Mouse (Mus musculus) heart, embryonic 15.5 days (tissue): ENCODE results near the gene Nudt7. TPM values are rescaled to one million over a fixed set of nuclear protein-coding genes. Genes with fewer than 3 reads are reported as not detected.

Experiments used
- ATAC-seq: fragments of 200-750 bp; cut with Nextera tagmentation; replicated peaks from 2 replicates; pipeline ENCODE4 v1.8.0; 2017; ENCODE audit warnings: low read depth, moderate TSS enrichment; ENCODE audit not compliant: insufficient number of reproducible peaks, insufficient read depth, low FRiP score
- H3K27ac ChIP-seq: fragments of 300-500 bp; sonication (generic); 2 replicates; pipeline ENCODE4 v1.5.1; 2015; ENCODE audit warnings: mild to moderate bottlenecking, inconsistent platforms
- H3K27me3 ChIP-seq: fragments of 300-500 bp; sonication (generic); 2 replicates; pipeline ENCODE4 v1.6.1; 2015; ENCODE audit warnings: inconsistent platforms
- H3K36me3 ChIP-seq: fragments of 300-500 bp; sonication (generic); 2 replicates; pipeline ENCODE4 v1.6.1; 2015; ENCODE audit warnings: mild to moderate bottlenecking, inconsistent platforms
- H3K4me1 ChIP-seq: fragments of 300-500 bp; sonication (generic); replicated peaks from 2 replicates; pipeline ENCODE4 v1.6.1; 2015; ENCODE audit warnings: inconsistent platforms
- H3K4me2 ChIP-seq: fragments of 300-500 bp; sonication (generic); 2 replicates; pipeline ENCODE4 v1.6.1; 2015; ENCODE audit warnings: inconsistent platforms, mild to moderate bottlenecking, moderate library complexity
- H3K4me3 ChIP-seq: fragments of 300-500 bp; sonication (generic); 2 replicates; pipeline ENCODE4 v1.5.1; 2015; ENCODE audit warnings: mild to moderate bottlenecking, inconsistent platforms
- H3K9ac ChIP-seq: fragments of 300-500 bp; sonication (generic); 2 replicates; pipeline ENCODE4 v1.6.1; 2015; ENCODE audit warnings: mild to moderate bottlenecking, inconsistent platforms
- H3K9me3 ChIP-seq: fragments of 300-500 bp; sonication (generic); replicated peaks from 2 replicates; pipeline ENCODE4 v1.6.1; 2016; ENCODE audit warnings: inconsistent platforms
- WGBS: fragments of 180-500 bp; shearing (Covaris S2); methylation state at CpG from one replicate; pipeline ENCODE4 v1.1.7; 2015; ENCODE audit warnings: mixed read lengths; 5-methylcytosine and 5-hydroxymethylcytosine counted together
- polyA plus RNA-seq: library from polyadenylated mRNA; unstranded; fragments of >200 nt; fragmentation: Nextera tagmentation; extraction: Ambion mirVana; gene quantifications from 2 replicates; pipeline ENCODE4 v1.2.1, GENCODE M21; 2015

Gene Nudt7
- polyA plus RNA-seq, 1 experiment from 2014 or later, result 28.1 TPM

GRCm38 (mm10) chr8:114153311-114154045, 20.1 kb downstream of the Nudt7 start:
- ATAC-seq, result no peak
- Histone ChIP-seq H3K27ac (no peak overlapping the region), H3K27me3 (no peaks in the 10 kb centered on the region), H3K4me1 (0 out of 2 replicates have a peak, but pooled peaks cover 2% of the 10 kb centered on the region), H3K9ac (no peak overlapping the region), H3K4me2 (no peak overlapping the region), H3K36me3 (peaks cover 12% of the 10 kb centered on the region), H3K9me3 (no peaks in the 10 kb centered on the region), H3K4me3 (no peak overlapping the region)
- 74% methylated on average over 6 of the region's 6 CpGs for WGBS

- no peak for ATAC-seq
- 59% methylated on average over 2 of the region's 2 CpGs for WGBS
- H3K36me3 ChIP-seq, result no peaks in the 10 kb centered on the region
These were observed 25.2 kb downstream of the Nudt7 start for GRCm38 (mm10) chr8:114158586-114158985.

GRCm38 (mm10) chr8:114159666-114160065, 26.3 kb downstream of the Nudt7 start:
- no peak for ATAC-seq
- Histone ChIP-seq H3K9ac (no peak overlapping the region), H3K4me3 (no peak overlapping the region), H3K4me1 (0 out of 2 replicates have a peak, but pooled peaks cover 2% of the 10 kb centered on the region), H3K27me3 (no peaks in the 10 kb centered on the region), H3K4me2 (no peak overlapping the region), H3K9me3 (no peaks in the 10 kb centered on the region), H3K36me3 (no peaks in the 10 kb centered on the region), H3K27ac (no peak overlapping the region)
- WGBS, result 69% methylated on average over 3 of the region's 3 CpGs

More at GRCm38 (mm10) chr8:114158586-114158985, 25.2 kb downstream of the Nudt7 start:
- no peaks in the 10 kb centered on the region for H3K9me3 ChIP-seq
- 0 out of 2 replicates have a peak, but pooled peaks cover 2% of the 10 kb centered on the region for H3K4me1 ChIP-seq
- no peaks in the 10 kb centered on the region for H3K27me3 ChIP-seq
- no peak overlapping the region for H3K27ac ChIP-seq
- H3K9ac ChIP-seq, result no peak overlapping the region
- no peak overlapping the region for H3K4me2 ChIP-seq
- no peak overlapping the region for H3K4me3 ChIP-seq

GRCm38 (mm10) chr8:114163871-114164270, 30.5 kb downstream of the Nudt7 start:
- ATAC-seq, result no peak
- H3K27me3 ChIP-seq, result no peaks in the 10 kb centered on the region
- no peak overlapping the region for H3K4me2 ChIP-seq
- 78% methylated on average over 3 of the region's 3 CpGs for WGBS
- no peaks in the 10 kb centered on the region for H3K36me3 ChIP-seq
- no peaks in the 10 kb centered on the region for H3K9me3 ChIP-seq
- no peak overlapping the region for H3K27ac ChIP-seq
- no peaks in the 10 kb centered on the region for H3K4me1 ChIP-seq
- H3K4me3 ChIP-seq, result no peak overlapping the region
- no peak overlapping the region for H3K9ac ChIP-seq

- WGBS, result 83% methylated on average over 6 of the region's 6 CpGs
- Histone ChIP-seq H3K27me3 (no peaks in the 10 kb centered on the region), H3K9me3 (no peaks in the 10 kb centered on the region)
These were observed 31.2 kb downstream of the Nudt7 start for GRCm38 (mm10) chr8:114164444-114165096.

GRCm38 (mm10) chr8:114165741-114166140, 32.4 kb downstream of the Nudt7 start:
- Histone ChIP-seq H3K27me3 (no peaks in the 10 kb centered on the region), H3K9ac (no peak overlapping the region), H3K36me3 (no peaks in the 10 kb centered on the region), H3K4me1 (no peaks in the 10 kb centered on the region), H3K4me2 (no peak overlapping the region), H3K9me3 (no peaks in the 10 kb centered on the region), H3K4me3 (no peak overlapping the region), H3K27ac (no peak overlapping the region)
- WGBS, result 68% methylated on average over 2 of the region's 2 CpGs
- no peak for ATAC-seq

More at GRCm38 (mm10) chr8:114164444-114165096, 31.2 kb downstream of the Nudt7 start:
- H3K27ac ChIP-seq, result no peak overlapping the region
- H3K9ac ChIP-seq, result no peak overlapping the region
- H3K4me3 ChIP-seq, result no peak overlapping the region
- no peak for ATAC-seq
- no peak overlapping the region for H3K4me2 ChIP-seq
- H3K4me1 ChIP-seq, result no peaks in the 10 kb centered on the region
- H3K36me3 ChIP-seq, result no peaks in the 10 kb centered on the region

- 60% methylated on average over 3 of the region's 3 CpGs for WGBS
- Histone ChIP-seq H3K4me2 (no peak overlapping the region), H3K27me3 (no peaks in the 10 kb centered on the region), H3K4me1 (no peaks in the 10 kb centered on the region), H3K27ac (no peak overlapping the region), H3K9me3 (no peaks in the 10 kb centered on the region), H3K9ac (no peak overlapping the region), H3K4me3 (no peak overlapping the region), H3K36me3 (no peaks in the 10 kb centered on the region)
- no peak for ATAC-seq
These were observed 43.4 kb downstream of the Nudt7 start for GRCm38 (mm10) chr8:114176721-114177120.

- H3K4me3 ChIP-seq, result no peak overlapping the region
- no peak overlapping the region for H3K4me2 ChIP-seq
- H3K27ac ChIP-seq, result no peak overlapping the region
- H3K9ac ChIP-seq, result no peak overlapping the region
- 77% methylated on average over 5 of the region's 5 CpGs for WGBS
- no peaks in the 10 kb centered on the region for H3K36me3 ChIP-seq
- H3K9me3 ChIP-seq, result no peaks in the 10 kb centered on the region
- ATAC-seq, result no peak
- H3K27me3 ChIP-seq, result no peaks in the 10 kb centered on the region
- H3K4me1 ChIP-seq, result no peaks in the 10 kb centered on the region
These were observed 60.0 kb downstream of the Nudt7 start for GRCm38 (mm10) chr8:114193334-114193733.

GRCm38 (mm10) chr8:114198990-114199389, 65.6 kb downstream of the Nudt7 start:
- H3K27ac ChIP-seq, result no peak overlapping the region
- peaks cover 14% of the 10 kb centered on the region for H3K27me3 ChIP-seq
- no peak overlapping the region for H3K9ac ChIP-seq
- H3K4me2 ChIP-seq, result no peak overlapping the region
- no peaks in the 10 kb centered on the region for H3K36me3 ChIP-seq
- H3K9me3 ChIP-seq, result no peaks in the 10 kb centered on the region
- WGBS, result 48% methylated on average over 2 of the region's 2 CpGs
- no peak for ATAC-seq
- no peak overlapping the region for H3K4me3 ChIP-seq
- no peaks in the 10 kb centered on the region for H3K4me1 ChIP-seq

Other genes with a start within 250 kb of the Nudt7 start
- 0.40 and 1.3 TPM in 2 replicates for gene Vat1l, start 72.1 kb downstream of the Nudt7 start, polyA plus RNA-seq